Mouse (Mus musculus) testis, adult 2 months (tissue): ENCODE data around the gene Arpc1a.

Source experiments
- CTCF ChIP-seq: fragments of 200-500 bp; IDR thresholded peaks from 2 replicates; pipeline ENCODE4 v1.5.1; 2012; ENCODE audit warnings: low read depth, mild to moderate bottlenecking, inconsistent platforms, low read length, moderate library complexity; ENCODE audit not compliant: control insufficient read depth, insufficient read depth, insufficient replicate concordance
- POLR2A ChIP-seq: fragments of 200-500 bp; IDR thresholded peaks from 2 replicates; pipeline ENCODE4 v1.6.1; 2012; ENCODE audit warnings: low read depth, mild to moderate bottlenecking, inconsistent platforms, low read length, moderate library complexity; ENCODE audit not compliant: control insufficient read depth

GRCm38 (mm10) chr5:145152690-145153089 lies 69.1 kb downstream of the Arpc1a start:
- TF ChIP-seq POLR2A = no peak
- TF ChIP-seq CTCF = no peak
